Mouse (Mus musculus) G1E (cell line): Measurements from ENCODE around the gene AL732309.1.
"Not testable (repeated sequence)": the region's sequence is repeated elsewhere in the genome, so short reads cannot be mapped to it uniquely, and the experiment has no call there.

ENCODE experiments used
- CTCF ChIP-seq: IDR thresholded peaks from 2 replicates; pipeline ENCODE4 v1.5.1; 2012; ENCODE audit warnings: low read depth, low read length, inconsistent platforms, mixed read lengths
- GATA1 ChIP-seq: IDR thresholded peaks from 2 replicates; pipeline ENCODE4 v1.6.1; 2012; ENCODE audit warnings: borderline replicate concordance, low read length, inconsistent platforms, mixed read lengths
- GATA2 ChIP-seq: IDR thresholded peaks from 2 replicates; pipeline ENCODE4 v1.6.1; 2012; ENCODE audit warnings: low read depth, low read length, inconsistent platforms, borderline replicate concordance
- POLR2AphosphoS5 ChIP-seq: IDR thresholded peaks from 2 replicates; pipeline ENCODE4 v1.6.1; 2012; ENCODE audit warnings: low read depth, low read length, inconsistent platforms; ENCODE audit not compliant: insufficient replicate concordance
- TAL1 ChIP-seq: conservative IDR thresholded peaks from 2 replicates; pipeline ENCODE4 v1.6.1; 2012; ENCODE audit warnings: low read depth, low read length, inconsistent platforms, mixed read lengths

DNA sequence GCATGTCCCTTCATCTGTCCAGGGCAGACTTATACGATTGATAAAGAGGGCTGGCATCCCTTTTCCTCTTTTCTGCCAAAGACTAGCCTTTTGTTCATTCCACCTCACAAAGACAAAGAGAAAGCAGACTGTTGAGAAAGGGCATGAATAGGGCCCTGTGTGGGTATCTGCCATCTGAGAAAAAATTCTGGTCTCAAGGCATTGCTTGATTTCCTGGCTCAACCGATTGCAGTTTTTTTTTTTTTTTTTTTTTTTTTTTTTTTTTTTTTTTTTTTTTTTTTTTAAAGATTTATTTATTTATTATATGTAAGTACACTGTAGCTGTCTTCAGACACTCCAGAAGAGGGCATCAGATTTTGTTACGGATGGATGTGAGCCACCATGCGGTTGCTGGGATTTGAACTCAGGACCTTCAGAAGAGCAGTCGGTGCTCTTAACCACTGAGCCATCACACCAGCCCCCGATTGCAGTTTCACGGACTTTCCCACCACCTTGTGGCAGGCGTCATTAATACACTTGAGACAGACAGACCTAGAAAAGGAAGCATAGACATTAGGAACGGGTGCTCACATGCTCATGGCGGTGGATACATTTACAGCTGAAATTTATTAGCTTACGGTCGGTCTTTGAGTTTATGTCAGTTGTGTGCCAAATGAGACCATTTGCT, 9.9 kb upstream of the AL732309.1 start:
- not testable (repeated sequence) for TF ChIP-seq TAL1, CTCF, GATA1, POLR2AphosphoS5, GATA2
